Mouse (Mus musculus): ENCODE data around the gene Gm17027.
"Not testable (repeated sequence)": the region's sequence is repeated elsewhere in the genome, so short reads cannot be mapped to it uniquely, and the experiment has no call there.

GRCm38 (mm10) chr14:42183936-42184335, 21.5 kb upstream of the Gm17027 start:
- TF ChIP-seq CTCF (IDR thresholded peaks at IDR 0.05; ENCODE audit: low read depth, low read length); POLR2A (IDR thresholded peaks at IDR 0.05; ENCODE audit: extremely low read depth, insufficient read depth, low read length): not testable (repeated sequence)
